Mouse (Mus musculus) MEL (cell line): ENCODE measurements at regions not wholly inside any gene's neighbourhood (a gene's known extent, or its start where the extent isn't known, plus 50 kb on each side); places are given as distances from the start of the nearest gene placed in this dataset.

Experiments
- CHD1 ChIP-seq: IDR thresholded peaks from 2 replicates; pipeline ENCODE4 v1.6.1; 2012; ENCODE audit warnings: low read depth, mild to moderate bottlenecking, inconsistent platforms, low read length, improper control_type of control experiment
- CTCF ChIP-seq, 3 experiments: IDR thresholded peaks in 2 of 3; conservative IDR thresholded peaks in 1 of 3; 2 replicates each; pipeline ENCODE4 v1.5.1; 2011 to 2012; ENCODE audit warnings: low read length in 3 of 3, low read depth in 2 of 3, mild to moderate bottlenecking in 2 of 3, improper control_type of control experiment in 1 of 3, inconsistent platforms in 1 of 3, mixed read lengths in 1 of 3, moderate library complexity in 1 of 3; ENCODE audit not compliant: control insufficient read depth in 1 of 3, insufficient read depth in 1 of 3, poor library complexity in 1 of 3, severe bottlenecking in 1 of 3
- EP300 ChIP-seq, 2 experiments: IDR thresholded peaks; 2 replicates each; pipeline ENCODE4 v1.6.1; 2011; ENCODE audit warnings: improper control_type of control experiment in 2 of 2, low read length in 2 of 2, low read depth in 1 of 2, mild to moderate bottlenecking in 1 of 2
- JUND ChIP-seq: IDR thresholded peaks from 2 replicates; pipeline ENCODE4 v1.6.1; 2011; ENCODE audit warnings: low read depth, mild to moderate bottlenecking, improper control_type of control experiment, low read length
- MAFK ChIP-seq: IDR thresholded peaks from 2 replicates; pipeline ENCODE4 v1.6.1; 2011; ENCODE audit warnings: low read depth, mild to moderate bottlenecking, low read length, improper control_type of control experiment, borderline replicate concordance
- MAX ChIP-seq: IDR thresholded peaks from 2 replicates; pipeline ENCODE4 v1.6.1; 2011; ENCODE audit warnings: low read length, improper control_type of control experiment
- MAZ ChIP-seq: IDR thresholded peaks from 2 replicates; pipeline ENCODE4 v1.6.1; 2012; ENCODE audit warnings: low read depth, mild to moderate bottlenecking, inconsistent platforms, low read length, improper control_type of control experiment
- POLR2A ChIP-seq, 2 experiments: IDR thresholded peaks; 2 replicates each; pipeline ENCODE4 v1.6.1; 2011 to 2012; ENCODE audit warnings: low read length in 2 of 2, mild to moderate bottlenecking in 2 of 2, control low read depth in 1 of 2, improper control_type of control experiment in 1 of 2, low read depth in 1 of 2, moderate library complexity in 1 of 2; ENCODE audit not compliant: control insufficient read depth in 1 of 2, insufficient read depth in 1 of 2, poor library complexity in 1 of 2
- RCOR1 ChIP-seq: IDR thresholded peaks from 2 replicates; pipeline ENCODE4 v1.6.1; 2012; ENCODE audit warnings: low read depth, mild to moderate bottlenecking, inconsistent platforms, low read length, improper control_type of control experiment
- SIN3A ChIP-seq: IDR thresholded peaks from 2 replicates; pipeline ENCODE4 v1.6.1; 2012; ENCODE audit warnings: low read length, improper control_type of control experiment, inconsistent platforms
- SMC3 ChIP-seq: IDR thresholded peaks from 2 replicates; pipeline ENCODE4 v1.6.1; 2011; ENCODE audit warnings: low read depth, low read length, improper control_type of control experiment
- TAL1 ChIP-seq: IDR thresholded peaks from 2 replicates; pipeline ENCODE4 v1.6.1; 2012; ENCODE audit warnings: mild to moderate bottlenecking, inconsistent platforms, low read length, moderate library complexity, mixed read lengths

GRCm38 (mm10) chr6:22635141-22635540, 240.2 kb upstream of the Ptprz1 start:
- TF ChIP-seq TAL1 (no peak), POLR2A (IDR thresholded peaks at IDR 0.05; ENCODE audit: control insufficient read depth in 1 of 2, insufficient read depth in 1 of 2, low read depth in 1 of 2, low read length in 2 of 2, poor library complexity in 1 of 2) (no peak), SIN3A (no peak), CTCF (IDR thresholded peaks at IDR 0.05 in 2 of 3, conservative IDR thresholded peaks at IDR 0.05 in 1 of 3; ENCODE audit: control insufficient read depth in 1 of 3, insufficient read depth in 1 of 3, low read depth in 2 of 3, low read length in 3 of 3, poor library complexity in 1 of 3, severe bottlenecking in 1 of 3) (no peak), CHD1 (no peak), EP300 (IDR thresholded peaks at IDR 0.05; ENCODE audit: low read depth in 1 of 2, low read length in 2 of 2) (no peak), JUND (no peak), RCOR1 (no peak), MAX (no peak), MAZ (no peak), SMC3 (no peak), MAFK (no peak)
